Comparison of ENCODE assay signal across 8 mouse cellular contexts in genomic region chr15:31224135-31224761, GRCm38 (mm10). TPM values are rescaled to one million over a fixed set of nuclear protein-coding genes. Genes with fewer than 3 reads are reported as not detected.
DNase-seq lines count a peak whose midpoint lies in the region; ATAC-seq lines count a peak whose summit lies in the region.

Dap (plus strand) TSS chr15:31224314.

- DNase-seq in adrenal gland, adult 2 months, result peak; percentile 99
- DNase-seq in embryo, embryonic 11.5 days (ENCODE audit: low read depth, low spot score), result peak; percentile 98
- peak; percentile 93 to 97 for DNase-seq in gastrocnemius, postnatal 36 days
- DNase-seq in left cerebral cortex, postnatal 25 days (ENCODE audit: low spot score in 2 of 2), result peak; percentile 97 to 98
- peak; percentile 98 for DNase-seq in midbrain, embryonic 10.5 days (ENCODE audit: low spot score)
- DNase-seq in right cerebral cortex, postnatal 4 days, result peak; percentile 98
- DNase-seq in MN1 (ENCODE audit: low spot score), result no peak

- H3K4me2 ChIP-seq in intestine, embryonic 15.5 days (replicated peaks), result peak within 1 kb of the TSS; percentile 62

- no peaks in the 10 kb centered on the region for H3K36me3 ChIP-seq in intestine, embryonic 15.5 days
- no peaks in the 10 kb centered on the region for H3K36me3 ChIP-seq in midbrain, embryonic 10.5 days

- intact Hi-C loops in gastrocnemius, postnatal 36 days (cut with DNase I), result no loop called here
- intact Hi-C loops in left cerebral cortex, postnatal 25 days (cut with DNase I), result no loop called here

- peak; percentile 98 for ATAC-seq in intestine, embryonic 15.5 days

- no peaks in the 10 kb centered on the region for H3K27me3 ChIP-seq in intestine, embryonic 15.5 days (replicated peaks)
- no peaks in the 10 kb centered on the region for H3K27me3 ChIP-seq in midbrain, embryonic 10.5 days (ENCODE audit: low read depth, poor library complexity, severe bottlenecking)

- peaks cover 11% of the 10 kb centered on the region for H3K4me1 ChIP-seq in intestine, embryonic 15.5 days (replicated peaks)
- peaks cover 13% of the 10 kb centered on the region for H3K4me1 ChIP-seq in midbrain, embryonic 10.5 days

- peak within 1 kb of the TSS; percentile 84 for H3K9ac ChIP-seq in intestine, embryonic 15.5 days

- H3K9me3 ChIP-seq in intestine, embryonic 15.5 days, result no peaks in the 10 kb centered on the region
- H3K9me3 ChIP-seq in midbrain, embryonic 10.5 days (replicated peaks), result no peaks in the 10 kb centered on the region

- peak within 1 kb of the TSS; percentile 83 for H3K27ac ChIP-seq in intestine, embryonic 15.5 days
- peak within 1 kb of the TSS; percentile 92 for H3K27ac ChIP-seq in midbrain, embryonic 10.5 days (replicated peaks)

- under 1% methylated on average over 67 of the region's 67 CpGs for WGBS in intestine, embryonic 15.5 days
- WGBS in midbrain, embryonic 10.5 days, result under 1% methylated on average over 67 of the region's 67 CpGs

- peak within 1 kb of the TSS; percentile 77 for H3K4me3 ChIP-seq in intestine, embryonic 15.5 days (replicated peaks)
- peak within 1 kb of the TSS; percentile 79 for H3K4me3 ChIP-seq in midbrain, embryonic 10.5 days

RNA-seq across cellular contexts. Expression of gene Dap, which starts in this region (rescaled TPM):
- total RNA-seq in adrenal gland, adult 2 months (2021), result 100 to 1,000 TPM in 1 of 2 experiments, 10 to 100 TPM in 1; 96.8 to 113 TPM
- 83.3 and 84.5 TPM in 2 replicates for polyA plus RNA-seq in adrenal gland, adult 2 months (2012; rRNA removed)
- total RNA-seq in gastrocnemius, postnatal 36 days (2021), result 1 to 10 TPM; 8.8 to 9.9 TPM
- polyA plus RNA-seq in intestine, embryonic 15.5 days (2015; fragmentation: Nextera tagmentation; extraction: Ambion mirVana), result 89.0 and 93.3 TPM in 2 replicates
- 1 to 10 TPM; 6.8 to 7.6 TPM for total RNA-seq in left cerebral cortex, postnatal 25 days (2021)
- polyA plus RNA-seq in midbrain, embryonic 10.5 days (2016; fragmentation: Nextera tagmentation; extraction: Ambion mirVana), result 32.9 and 38.4 TPM in 2 replicates

Comparison
In these comparisons a context has a peak if more than half of its experiments do, and no peak if none do; other contexts are left out.
1. RNA of gene Dap (total RNA-seq): 96.8 to 113 TPM in adrenal gland, adult 2 months; 8.8 to 9.9 TPM in gastrocnemius, postnatal 36 days and 6.8 to 7.6 TPM in left cerebral cortex, postnatal 25 days; every median in the first group is over 4 times any median in the second.